Mouse (Mus musculus) heart, postnatal 0 days (tissue): ENCODE results near the gene Ass1. TPM values are rescaled to one million over a fixed set of nuclear protein-coding genes. Genes with fewer than 3 reads are reported as not detected.

Experiments
- ATAC-seq: fragments of 200-750 bp; cut with Nextera tagmentation; 2 replicates; pipeline ENCODE4 v1.8.0; 2017; ENCODE audit warnings: low read depth, moderate number of reproducible peaks, moderate library complexity; ENCODE audit not compliant: insufficient read depth
- DNase-seq: peaks from one replicate; pipeline ENCODE4 v3.0.0-alpha.2; 2016; ENCODE audit warnings: low spot score
- H3K27ac ChIP-seq: fragments of 300-500 bp; sonication (generic); 2 replicates; pipeline ENCODE4 v1.5.1; 2014; ENCODE audit warnings: low read depth, mild to moderate bottlenecking
- H3K27me3 ChIP-seq: fragments of 300-500 bp; sonication (generic); 2 replicates; pipeline ENCODE4 v1.6.1; 2014; ENCODE audit warnings: low read length, mixed read lengths; ENCODE audit not compliant: control insufficient read depth, insufficient read depth
- H3K36me3 ChIP-seq: fragments of 300-500 bp; sonication (generic); replicated peaks from 2 replicates; pipeline ENCODE4 v1.6.1; 2014; ENCODE audit warnings: low read length, mixed read lengths; ENCODE audit not compliant: control insufficient read depth, insufficient read depth
- H3K4me1 ChIP-seq: fragments of 300-500 bp; sonication (generic); 2 replicates; pipeline ENCODE4 v1.6.1; 2014; ENCODE audit warnings: antibody characterized with exemption; ENCODE audit not compliant: control insufficient read depth, insufficient read depth
- H3K4me2 ChIP-seq: fragments of 300-500 bp; sonication (generic); 2 replicates; pipeline ENCODE4 v1.6.1; 2014; ENCODE audit warnings: low read depth, mild to moderate bottlenecking, low read length, moderate library complexity
- H3K4me3 ChIP-seq: fragments of 300-500 bp; sonication (generic); 2 replicates; pipeline ENCODE4 v1.5.1; 2014; ENCODE audit warnings: low read depth, low read length
- H3K9ac ChIP-seq: fragments of 300-500 bp; sonication (generic); replicated peaks from 2 replicates; pipeline ENCODE4 v1.6.1; 2014; ENCODE audit warnings: low read depth, low read length, mixed read lengths
- H3K9me3 ChIP-seq: fragments of 300-500 bp; sonication (generic); replicated peaks from 2 replicates; pipeline ENCODE4 v1.6.1; 2016; ENCODE audit warnings: low read length; ENCODE audit not compliant: control insufficient read depth
- CTCF ChIP-seq: IDR thresholded peaks from 2 replicates; pipeline ENCODE4 v1.5.1; 2016; ENCODE audit warnings: antibody characterized with exemption, control low read depth, low read depth
- EP300 ChIP-seq: IDR thresholded peaks from 2 replicates; pipeline ENCODE4 v1.6.1; 2016; ENCODE audit warnings: antibody characterized with exemption, low read depth
- WGBS: fragments of 180-500 bp; shearing (Covaris S2); extraction: QIAGEN DNeasy Blood & Tissue Kit; methylation state at CpG from one replicate; pipeline ENCODE4 v1.1.7; 2014; 5-methylcytosine and 5-hydroxymethylcytosine counted together
- polyA plus RNA-seq: library from polyadenylated mRNA; unstranded; fragments of >200 nt; fragmentation: Nextera tagmentation; extraction: Ambion mirVana; gene quantifications from 2 replicates; pipeline ENCODE4 v1.2.1, GENCODE M21; 2015
- total RNA-seq: library from RNA; depleted of rRNA; stranded (reverse); fragments of >200 nt; gene quantifications from 2 replicates; pipeline ENCODE4 v1.2.3, GENCODE M21; 2014; ENCODE audit warnings: low replicate concordance

Gene Ass1
- total and polyA plus RNA-seq, 2 experiments from 2014 or later, result 4.9 to 16.8 TPM

- no peak overlapping the region for H3K4me2 ChIP-seq
These were observed 20.5 kb downstream of the Ass1 start for GRCm38 (mm10) chr2:31490556-31490955.

GRCm38 (mm10) chr2:31492308-31492707, 22.3 kb downstream of the Ass1 start:
- no peak for TF ChIP-seq EP300
- H3K27ac ChIP-seq, result no peak overlapping the region
- H3K4me1 ChIP-seq, result no peaks in the 10 kb centered on the region
- WGBS, result 97% methylated on average over 8 of the region's 8 CpGs
- DNase-seq (no peak), ATAC-seq (no peak)
- H3K9ac ChIP-seq, result no peak overlapping the region
- no peak overlapping the region for H3K4me2 ChIP-seq
- H3K27me3 ChIP-seq, result no peaks in the 10 kb centered on the region
- no peaks in the 10 kb centered on the region for H3K9me3 ChIP-seq
- no peak overlapping the region for H3K4me3 ChIP-seq
- no peaks in the 10 kb centered on the region for H3K36me3 ChIP-seq

More at GRCm38 (mm10) chr2:31490556-31490955, 20.5 kb downstream of the Ass1 start:
- Histone ChIP-seq H3K36me3 (no peaks in the 10 kb centered on the region), H3K27ac (no peak overlapping the region), H3K27me3 (0 out of 2 replicates have a peak, but pooled peaks cover 4% of the 10 kb centered on the region), H3K9ac (no peak overlapping the region), H3K4me3 (no peak overlapping the region), H3K9me3 (no peaks in the 10 kb centered on the region), H3K4me1 (no peaks in the 10 kb centered on the region)
- TF ChIP-seq EP300, result no peak
- TF ChIP-seq CTCF, result no peak
- DNase-seq (no peak), ATAC-seq (no peak)
- 59% methylated on average over 2 of the region's 2 CpGs for WGBS

GRCm38 (mm10) chr2:31493243-31493642, 23.2 kb downstream of the Ass1 start:
- H3K9ac ChIP-seq, result no peak overlapping the region
- H3K4me1 ChIP-seq, result no peaks in the 10 kb centered on the region
- ATAC-seq (no peak), DNase-seq (no peak)
- H3K4me2 ChIP-seq, result no peak overlapping the region
- 0 out of 2 replicates have a peak, but pooled peaks cover 4% of the 10 kb centered on the region for H3K27me3 ChIP-seq
- H3K36me3 ChIP-seq, result no peaks in the 10 kb centered on the region
- no peak overlapping the region for H3K27ac ChIP-seq
- TF ChIP-seq EP300 (no peak), CTCF (no peak)
- no peaks in the 10 kb centered on the region for H3K9me3 ChIP-seq
- no peak overlapping the region for H3K4me3 ChIP-seq
- 71% methylated on average over 11 of the region's 11 CpGs for WGBS

- DNase-seq (no peak), ATAC-seq (no peak)
- no peak for TF ChIP-seq CTCF
- no peak for TF ChIP-seq EP300
- Histone ChIP-seq H3K27me3 (peaks cover 9% of the 10 kb centered on the region; the same call in 1 of the 2 replicates), H3K4me3 (no peak overlapping the region), H3K4me1 (no peaks in the 10 kb centered on the region), H3K36me3 (no peaks in the 10 kb centered on the region), H3K9ac (no peak overlapping the region), H3K4me2 (no peak overlapping the region), H3K27ac (no peak overlapping the region), H3K9me3 (no peaks in the 10 kb centered on the region)
- 79% methylated on average over 5 of the region's 5 CpGs for WGBS
These were observed 24.3 kb downstream of the Ass1 start for GRCm38 (mm10) chr2:31494315-31494714.

- no peak overlapping the region for H3K27ac ChIP-seq
- 77% methylated on average over 12 of the region's 13 CpGs for WGBS
These were observed 25.1 kb downstream of the Ass1 start for GRCm38 (mm10) chr2:31495046-31495476.

GRCm38 (mm10) chr2:31496141-31496540, 26.1 kb downstream of the Ass1 start:
- no peaks in the 10 kb centered on the region for H3K4me1 ChIP-seq
- peaks cover 9% of the 10 kb centered on the region; the same call in 1 of the 2 replicates for H3K27me3 ChIP-seq
- H3K9me3 ChIP-seq, result no peaks in the 10 kb centered on the region
- H3K27ac ChIP-seq, result no peak overlapping the region
- no peak for ATAC-seq
- DNase-seq, result no peak
- no peak overlapping the region for H3K4me3 ChIP-seq
- H3K36me3 ChIP-seq, result no peaks in the 10 kb centered on the region
- H3K4me2 ChIP-seq, result no peak overlapping the region
- TF ChIP-seq EP300 (no peak), CTCF (no peak)
- WGBS, result 21% methylated on average over 1 of the region's 1 CpGs
- H3K9ac ChIP-seq, result no peak overlapping the region

More at GRCm38 (mm10) chr2:31495046-31495476, 25.1 kb downstream of the Ass1 start:
- Histone ChIP-seq H3K36me3 (no peaks in the 10 kb centered on the region), H3K27me3 (peaks cover 9% of the 10 kb centered on the region; the same call in 1 of the 2 replicates), H3K9me3 (no peaks in the 10 kb centered on the region), H3K4me1 (no peaks in the 10 kb centered on the region), H3K9ac (no peak overlapping the region), H3K4me3 (no peak overlapping the region), H3K4me2 (no peak overlapping the region)
- ATAC-seq (no peak), DNase-seq (no peak)
- no peak for TF ChIP-seq CTCF
- no peak for TF ChIP-seq EP300
